10 mouse cellular contexts compared by ENCODE assay signal in the genomic region with DNA sequence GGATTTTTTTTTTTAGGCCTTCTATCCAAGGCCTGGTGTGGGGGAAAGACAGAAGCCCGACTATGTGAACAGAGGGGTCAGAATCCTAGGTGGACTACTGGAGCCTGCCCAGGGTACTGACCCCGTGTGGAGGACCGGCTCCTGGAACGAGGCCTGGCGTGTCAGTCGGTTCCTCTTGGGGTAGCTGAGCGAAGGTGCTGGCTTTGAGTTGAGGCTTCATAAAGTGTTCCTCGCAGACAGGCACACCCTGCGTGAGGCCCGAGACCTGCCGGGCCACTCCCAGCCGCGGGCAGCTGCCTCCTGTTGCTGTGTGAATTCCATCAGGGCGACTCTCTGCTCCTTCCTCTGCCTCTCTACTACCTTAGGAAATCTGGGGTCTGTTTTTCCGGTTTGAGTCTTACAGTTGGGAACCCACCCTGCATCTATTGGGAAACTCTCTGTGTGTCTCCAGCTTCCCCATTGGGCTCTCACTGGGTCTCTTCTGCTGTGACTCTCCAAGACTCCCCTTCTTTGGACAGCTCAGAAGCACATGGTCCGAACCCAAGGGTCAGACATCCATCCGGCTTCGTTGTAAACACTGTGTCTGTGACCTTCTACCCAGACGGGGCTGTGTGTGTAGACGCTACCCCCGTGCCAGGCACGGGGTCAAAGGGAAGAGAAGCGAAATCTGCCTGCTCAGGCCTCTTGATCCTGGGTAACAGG. TPM values are rescaled to one million over a fixed set of nuclear protein-coding genes. Genes with fewer than 3 reads are reported as not detected.
DNase-seq lines count a peak whose midpoint lies in the region; ATAC-seq and TF ChIP-seq lines count a peak whose summit lies in the region.
"Had no signal": no experiment of that assay in that cellular context is flagged by ENCODE, and none has a peak within 500 bp of the region (broad histone marks: within the 10 kb centered on the region; RNA-seq: fewer than 3 reads in every experiment).

No protein-coding gene starts in this region.

- 65% methylated on average over 23 of the region's 23 CpGs for WGBS in limb, embryonic 12.5 days

- H3K36me3 ChIP-seq in limb, embryonic 12.5 days, result no peaks in the 10 kb centered on the region
- peaks cover 83% of the 10 kb centered on the region for H3K36me3 ChIP-seq in megakaryocyte, embryonic 14.5 days (replicated peaks; ENCODE audit: low read length)
- H3K36me3 ChIP-seq: embryonic facial prominence, embryonic 12.5 days had no signal

- TF ChIP-seq CTCF in layer of hippocampus, adult 2 months (conservative IDR thresholded peaks at IDR 0.05), result no peak

- no peak overlapping the region for H3K4me3 ChIP-seq in layer of hippocampus, adult 2 months
- H3K4me3 ChIP-seq in limb, embryonic 12.5 days (replicated peaks), result no peak overlapping the region
- peak overlapping the region; percentile 40 for H3K4me3 ChIP-seq in megakaryocyte, embryonic 14.5 days (replicated peaks)
- H3K4me3 ChIP-seq: embryonic facial prominence, embryonic 12.5 days; heart, embryonic 12.5 days had no signal

- peak; percentile 47 for DNase-seq in layer of hippocampus, adult 9-11 months
- DNase-seq in layer of hippocampus, adult 2 months (ENCODE audit: low spot score in 2 of 2), result no peak
- no peak for DNase-seq in natural killer cell, adult 2 months (ENCODE audit: low spot score in 2 of 2)
- no peak for DNase-seq in thymus, postnatal 4 days
- DNase-seq in Muller cell, postnatal 12 days (ENCODE audit: inconsistent ontology term), result no peak

- H3K27me3 ChIP-seq in limb, embryonic 12.5 days, result no peaks in the 10 kb centered on the region
- H3K27me3 ChIP-seq in megakaryocyte, embryonic 14.5 days (replicated peaks), result peaks cover 16% of the 10 kb centered on the region

- peak; percentile 73 for ATAC-seq in granulocyte monocyte progenitor cell, adult 5-6 weeks (replicated peaks; ENCODE audit: poor library complexity, severe bottlenecking)
- no peak for ATAC-seq in limb, embryonic 12.5 days (ENCODE audit: insufficient number of reproducible peaks, insufficient read depth, low FRiP score, low TSS enrichment, low read depth)

- H3K4me2 ChIP-seq in limb, embryonic 12.5 days, result no peak overlapping the region
- H3K4me2 ChIP-seq: embryonic facial prominence, embryonic 12.5 days; heart, embryonic 12.5 days had no signal

- H3K4me1 ChIP-seq in limb, embryonic 12.5 days (replicated peaks), result peaks cover 18% of the 10 kb centered on the region
- peaks cover 69% of the 10 kb centered on the region for H3K4me1 ChIP-seq in megakaryocyte, embryonic 14.5 days
- H3K4me1 ChIP-seq: heart, embryonic 12.5 days had no signal

- no peak overlapping the region for H3K9ac ChIP-seq in limb, embryonic 12.5 days (replicated peaks)
- H3K9ac ChIP-seq: embryonic facial prominence, embryonic 12.5 days; heart, embryonic 12.5 days had no signal

- H3K27ac ChIP-seq in layer of hippocampus, adult 2 months, result no peak overlapping the region
- peak overlapping the region; percentile 51 for H3K27ac ChIP-seq in limb, embryonic 12.5 days

- H3K9me3 ChIP-seq in limb, embryonic 12.5 days, result no peaks in the 10 kb centered on the region
- peaks cover 8% of the 10 kb centered on the region; the same call in 1 of the 2 replicates for H3K9me3 ChIP-seq in megakaryocyte, embryonic 14.5 days
- H3K9me3 ChIP-seq: embryonic facial prominence, embryonic 12.5 days had no signal

RNA-seq across cellular contexts. Expression of a gene that starts 26.5 kb away (rescaled TPM):
- 1 to 10 TPM; 1.1 to 1.4 TPM for total RNA-seq in layer of hippocampus, adult 2 months (2021)
- total RNA-seq in granulocyte monocyte progenitor cell, adult 5-6 weeks (2014; fragmentation: Nextera tagmentation), result 0.62 and 0.94 TPM in 2 replicates
- 1.6 and 2.6 TPM in 2 replicates for total RNA-seq in granulocyte monocyte progenitor cell, adult 5-6 weeks (2017)
- 0.79 and 1.0 TPM in 2 replicates for polyA plus RNA-seq in limb, embryonic 12.5 days (2016; fragmentation: Nextera tagmentation; extraction: Ambion mirVana)
- 1.1 and 1.9 TPM in 2 replicates for polyA plus RNA-seq in megakaryocyte, embryonic 14.5 days (2012; ENCODE audit: insufficient read depth, low replicate concordance)

RNA-seq across cellular contexts. Expression of a gene that starts 51.8 kb away (rescaled TPM):
- 10 to 100 TPM in 1 of 2 experiments, 1 to 10 TPM in 1; 9.5 to 11.1 TPM for total RNA-seq in layer of hippocampus, adult 2 months (2021)
- total RNA-seq in granulocyte monocyte progenitor cell, adult 5-6 weeks (2014; fragmentation: Nextera tagmentation), result 15.3 and 18.1 TPM in 2 replicates
- 27.5 and 28.8 TPM in 2 replicates for total RNA-seq in granulocyte monocyte progenitor cell, adult 5-6 weeks (2017)
- 7.0 and 10.0 TPM in 2 replicates for polyA plus RNA-seq in limb, embryonic 12.5 days (2016; fragmentation: Nextera tagmentation; extraction: Ambion mirVana)
- 4.4 and 6.8 TPM in 2 replicates for polyA plus RNA-seq in megakaryocyte, embryonic 14.5 days (2012; ENCODE audit: insufficient read depth, low replicate concordance)

RNA-seq across cellular contexts. Expression of a gene that starts 58.5 kb away (rescaled TPM):
- 1 to 10 TPM; 4.6 to 5.5 TPM for total RNA-seq in layer of hippocampus, adult 2 months (2021)
- not detected in 2 replicates for total RNA-seq in granulocyte monocyte progenitor cell, adult 5-6 weeks (2014; fragmentation: Nextera tagmentation)
- not detected in 2 replicates for total RNA-seq in granulocyte monocyte progenitor cell, adult 5-6 weeks (2017)
- polyA plus RNA-seq in limb, embryonic 12.5 days (2016; fragmentation: Nextera tagmentation; extraction: Ambion mirVana), result 1.6 and 1.9 TPM in 2 replicates
- polyA plus RNA-seq in megakaryocyte, embryonic 14.5 days (2012; ENCODE audit: insufficient read depth, low replicate concordance), result 0.15 TPM in 1 of 2 replicates, not detected in the other

Comparison
In these comparisons a context has a peak if more than half of its experiments do, and no peak if none do; other contexts are left out.
1. RNA of a gene that starts 58.5 kb away (total RNA-seq): 4.6 to 5.5 TPM in layer of hippocampus, adult 2 months; not detected in granulocyte monocyte progenitor cell, adult 5-6 weeks; every median in the first group is over 4 times any median in the second.